Mouse (Mus musculus): ENCODE results near the gene Smpdl3b. TPM values are rescaled to one million over a fixed set of nuclear protein-coding genes. Genes with fewer than 3 reads are reported as not detected.

The Smpdl3b gene
- polyA plus RNA-seq, 1 experiment from 2014 or later: 3.2 TPM

DNA sequence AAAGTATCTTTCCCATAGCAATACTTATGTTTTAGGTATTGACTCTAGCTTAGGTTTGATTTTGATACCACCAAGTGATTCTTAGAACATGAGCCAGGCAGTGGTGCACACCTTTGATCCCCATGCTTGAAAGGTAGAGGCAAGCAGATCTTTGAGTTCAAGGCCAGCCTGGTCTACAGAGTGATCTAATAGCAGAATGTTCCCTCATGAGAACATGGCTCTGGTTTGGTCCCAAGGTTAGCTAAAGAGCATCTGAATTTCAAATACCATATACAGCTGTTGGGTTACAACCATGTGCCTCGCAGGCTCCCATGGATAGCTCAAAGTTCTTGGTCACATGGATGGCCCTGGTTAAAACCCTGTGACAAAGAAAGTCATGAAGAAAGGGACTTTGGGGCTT is 38.8 kb downstream of the Smpdl3b start:
- H3K4me3 ChIP-seq (ENCODE audit: low read depth, low read length): no peak overlapping the region
- H3K4me2 ChIP-seq (ENCODE audit: low read depth, low read length): no peak overlapping the region
- ATAC-seq (replicated peaks; ENCODE audit: insufficient number of reproducible peaks, low FRiP score, low TSS enrichment, low read depth) (no peak), DNase-seq (ENCODE audit: low spot score) (no peak)
- H3K4me1 ChIP-seq (ENCODE audit: control insufficient read depth, insufficient read depth, low read length): no peaks in the 10 kb centered on the region
- H3K27ac ChIP-seq (replicated peaks; ENCODE audit: low read depth, low read length): no peak overlapping the region
- no peaks in the 10 kb centered on the region for H3K27me3 ChIP-seq (ENCODE audit: control insufficient read depth, insufficient read depth, low read length)
- no peaks in the 10 kb centered on the region; the same call in 1 of the 2 replicates for H3K36me3 ChIP-seq (replicated peaks; ENCODE audit: control insufficient read depth, insufficient read depth, low read depth, low read length)
- H3K9ac ChIP-seq (replicated peaks; ENCODE audit: low read length): no peak overlapping the region
- WGBS: 95% methylated on average over 1 of the region's 1 CpGs
- H3K9me3 ChIP-seq (replicated peaks; ENCODE audit: control insufficient read depth, low read length): no peaks in the 10 kb centered on the region

DNA sequence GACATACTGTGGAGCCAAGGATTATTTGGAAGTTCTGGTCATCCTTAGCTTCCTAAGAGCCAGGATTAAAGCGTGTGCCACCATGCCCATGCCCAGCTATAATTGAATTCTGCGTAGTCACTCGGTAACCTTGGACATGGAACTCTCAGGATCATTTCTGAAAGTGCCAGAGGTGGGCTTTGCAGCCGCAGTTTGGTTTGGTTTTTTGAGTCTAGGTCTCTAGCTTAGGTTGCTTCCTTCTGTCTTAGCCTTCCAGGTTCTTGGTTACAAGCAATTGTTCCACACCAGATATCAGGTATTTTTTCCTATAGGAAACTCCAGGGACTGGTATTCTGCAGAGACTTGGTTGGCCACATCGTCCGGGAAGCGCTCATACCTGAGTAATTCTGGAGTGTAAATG is 43.9 kb downstream of the Smpdl3b start:
- H3K4me3 ChIP-seq (ENCODE audit: low read depth, low read length): no peak overlapping the region
- DNase-seq (ENCODE audit: low spot score) (no peak), ATAC-seq (replicated peaks; ENCODE audit: insufficient number of reproducible peaks, low FRiP score, low TSS enrichment, low read depth) (no peak)
- no peak overlapping the region for H3K27ac ChIP-seq (replicated peaks; ENCODE audit: low read depth, low read length)
- 94% methylated on average over 7 of the region's 7 CpGs for WGBS
- peaks cover 6% of the 10 kb centered on the region; the same call in 1 of the 2 replicates for H3K36me3 ChIP-seq (replicated peaks; ENCODE audit: control insufficient read depth, insufficient read depth, low read depth, low read length)
- H3K4me1 ChIP-seq (ENCODE audit: control insufficient read depth, insufficient read depth, low read length): no peaks in the 10 kb centered on the region
- H3K4me2 ChIP-seq (ENCODE audit: low read depth, low read length): no peak overlapping the region
- H3K9me3 ChIP-seq (replicated peaks; ENCODE audit: control insufficient read depth, low read length): no peaks in the 10 kb centered on the region
- no peak overlapping the region for H3K9ac ChIP-seq (replicated peaks; ENCODE audit: low read length)
- H3K27me3 ChIP-seq (ENCODE audit: control insufficient read depth, insufficient read depth, low read length): no peaks in the 10 kb centered on the region

DNA sequence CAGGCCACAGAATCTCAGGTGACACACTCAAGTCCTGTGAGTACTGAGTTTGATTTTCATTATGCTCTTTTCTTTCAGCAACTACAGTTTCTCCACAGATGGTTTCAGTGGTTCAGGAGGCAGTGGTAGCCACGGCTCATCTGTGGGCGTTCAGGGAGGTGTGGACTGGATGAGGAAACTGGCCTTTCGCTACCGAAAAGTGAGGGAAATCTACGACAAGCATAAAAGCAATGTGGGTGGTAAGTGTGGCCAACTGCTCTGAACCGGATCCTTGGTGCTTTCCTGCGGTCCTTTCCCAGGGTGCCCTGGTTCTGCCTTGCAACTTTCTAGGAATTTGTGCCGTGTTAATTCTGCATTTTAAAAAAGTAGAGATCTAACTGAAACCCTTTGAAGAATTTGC is 50.2 kb downstream of the Smpdl3b start:
- no peak overlapping the region for H3K4me3 ChIP-seq (ENCODE audit: low read depth, low read length)
- no peaks in the 10 kb centered on the region for H3K4me1 ChIP-seq (ENCODE audit: control insufficient read depth, insufficient read depth, low read length)
- no peak overlapping the region for H3K9ac ChIP-seq (replicated peaks; ENCODE audit: low read length)
- H3K4me2 ChIP-seq (ENCODE audit: low read depth, low read length): no peak overlapping the region
- H3K9me3 ChIP-seq (replicated peaks; ENCODE audit: control insufficient read depth, low read length): no peaks in the 10 kb centered on the region
- no peak overlapping the region for H3K27ac ChIP-seq (replicated peaks; ENCODE audit: low read depth, low read length)
- 93% methylated on average over 8 of the region's 8 CpGs for WGBS
- DNase-seq (ENCODE audit: low spot score) (no peak), ATAC-seq (replicated peaks; ENCODE audit: insufficient number of reproducible peaks, low FRiP score, low TSS enrichment, low read depth) (no peak)
- no peaks in the 10 kb centered on the region; the same call in none of the 2 replicates for H3K36me3 ChIP-seq (replicated peaks; ENCODE audit: control insufficient read depth, insufficient read depth, low read depth, low read length)
- no peaks in the 10 kb centered on the region for H3K27me3 ChIP-seq (ENCODE audit: control insufficient read depth, insufficient read depth, low read length)

DNA sequence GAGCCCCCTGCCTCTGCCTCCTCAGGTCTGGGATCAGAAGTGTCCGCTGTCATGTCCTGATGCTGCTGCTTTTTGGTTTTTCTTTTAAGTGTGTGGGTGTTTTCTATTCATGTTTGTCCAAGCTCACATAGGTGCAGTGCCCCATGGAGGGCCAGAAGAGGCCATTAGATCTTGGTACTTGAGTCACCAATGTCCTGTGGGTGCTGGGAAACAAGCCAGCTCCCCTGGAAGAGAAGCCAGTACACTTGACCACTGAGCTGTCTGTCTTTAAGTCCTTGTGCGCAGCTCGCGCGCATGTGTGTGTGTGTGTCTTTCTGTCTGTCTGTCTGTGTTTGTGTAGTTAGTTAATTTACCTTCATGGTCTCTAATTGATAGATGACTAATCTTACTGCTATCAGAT is 55.0 kb downstream of the Smpdl3b start:
- peaks cover 6% of the 10 kb centered on the region for H3K36me3 ChIP-seq (replicated peaks; ENCODE audit: control insufficient read depth, insufficient read depth, low read depth, low read length)
- no peaks in the 10 kb centered on the region for H3K9me3 ChIP-seq (replicated peaks; ENCODE audit: control insufficient read depth, low read length)
- H3K9ac ChIP-seq (replicated peaks; ENCODE audit: low read length): no peak overlapping the region
- DNase-seq (ENCODE audit: low spot score): no peak
- WGBS: 96% methylated on average over 5 of the region's 5 CpGs
- H3K4me3 ChIP-seq (ENCODE audit: low read depth, low read length): no peak overlapping the region
- no peak for ATAC-seq (replicated peaks; ENCODE audit: insufficient number of reproducible peaks, low FRiP score, low TSS enrichment, low read depth)
- no peak overlapping the region for H3K4me2 ChIP-seq (ENCODE audit: low read depth, low read length)
- H3K27me3 ChIP-seq (ENCODE audit: control insufficient read depth, insufficient read depth, low read length): no peaks in the 10 kb centered on the region
- no peak overlapping the region for H3K27ac ChIP-seq (replicated peaks; ENCODE audit: low read depth, low read length)
- H3K4me1 ChIP-seq (ENCODE audit: control insufficient read depth, insufficient read depth, low read length): no peaks in the 10 kb centered on the region

DNA sequence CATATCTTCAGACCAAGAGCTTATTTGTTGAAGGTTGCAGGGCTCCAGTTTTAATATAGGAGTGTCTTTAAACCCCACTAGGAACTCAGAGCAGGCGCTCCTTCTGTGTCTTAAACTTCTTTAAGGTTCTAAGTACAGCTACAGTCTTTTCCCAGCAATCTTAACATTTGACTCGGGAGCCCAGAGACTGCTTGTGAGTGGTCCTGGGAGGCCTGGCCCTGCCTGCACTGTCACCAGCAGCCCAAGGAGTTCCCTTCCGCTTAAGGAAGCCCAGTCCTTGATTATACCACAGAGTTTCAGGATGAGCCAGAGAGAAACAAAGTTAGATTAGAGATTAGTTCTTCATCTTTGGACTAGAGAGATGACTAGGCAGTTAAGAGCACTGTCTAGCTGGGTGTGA is 63.7 kb downstream of the Smpdl3b start:
- Histone ChIP-seq H3K4me1 (ENCODE audit: control insufficient read depth, insufficient read depth, low read length) (no peaks in the 10 kb centered on the region), H3K4me3 (ENCODE audit: low read depth, low read length) (no peak overlapping the region), H3K9ac (replicated peaks; ENCODE audit: low read length) (no peak overlapping the region), H3K27ac (replicated peaks; ENCODE audit: low read depth, low read length) (no peak overlapping the region), H3K36me3 (replicated peaks; ENCODE audit: control insufficient read depth, insufficient read depth, low read depth, low read length) (no peaks in the 10 kb centered on the region; the same call in 1 of the 2 replicates), H3K4me2 (ENCODE audit: low read depth, low read length) (no peak overlapping the region), H3K9me3 (replicated peaks; ENCODE audit: control insufficient read depth, low read length) (no peaks in the 10 kb centered on the region), H3K27me3 (ENCODE audit: control insufficient read depth, insufficient read depth, low read length) (no peaks in the 10 kb centered on the region)
- no peak for DNase-seq (ENCODE audit: low spot score)
- no peak for ATAC-seq (replicated peaks; ENCODE audit: insufficient number of reproducible peaks, low FRiP score, low TSS enrichment, low read depth)
- 88% methylated on average over 3 of the region's 3 CpGs for WGBS

DNA sequence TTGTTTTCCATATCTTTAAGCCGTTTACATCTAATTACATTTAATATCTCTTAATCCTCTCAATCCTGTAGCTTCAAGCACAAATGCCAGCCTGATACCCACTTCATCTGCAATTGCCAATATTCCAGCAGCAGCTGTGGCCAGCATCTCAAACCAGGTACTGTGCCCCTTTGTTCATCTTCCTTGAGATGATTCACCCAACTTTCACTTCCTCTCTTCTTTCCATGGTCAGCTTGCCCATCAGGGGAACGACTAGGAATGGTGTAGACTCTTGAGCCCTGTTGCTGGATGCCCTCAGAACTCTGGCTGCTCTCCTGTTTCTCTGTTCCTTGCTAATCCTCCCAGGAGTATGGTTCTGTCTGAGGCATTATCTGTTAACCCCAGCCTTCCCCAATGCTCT is 67.4 kb downstream of the Smpdl3b start:
- Histone ChIP-seq H3K9ac (replicated peaks; ENCODE audit: low read length) (no peak overlapping the region), H3K4me3 (ENCODE audit: low read depth, low read length) (no peak overlapping the region), H3K4me1 (ENCODE audit: control insufficient read depth, insufficient read depth, low read length) (no peaks in the 10 kb centered on the region), H3K9me3 (replicated peaks; ENCODE audit: control insufficient read depth, low read length) (no peaks in the 10 kb centered on the region), H3K27me3 (ENCODE audit: control insufficient read depth, insufficient read depth, low read length) (no peaks in the 10 kb centered on the region), H3K4me2 (ENCODE audit: low read depth, low read length) (no peak overlapping the region), H3K36me3 (replicated peaks; ENCODE audit: control insufficient read depth, insufficient read depth, low read depth, low read length) (no peaks in the 10 kb centered on the region; the same call in 1 of the 2 replicates), H3K27ac (replicated peaks; ENCODE audit: low read depth, low read length) (no peak overlapping the region)
- DNase-seq (ENCODE audit: low spot score) (no peak), ATAC-seq (replicated peaks; ENCODE audit: insufficient number of reproducible peaks, low FRiP score, low TSS enrichment, low read depth) (no peak)
- 83% methylated on average over 2 of the region's 2 CpGs for WGBS

Other genes starting within 250 kb of the Smpdl3b start
- gene Sesn2, start 246.8 kb downstream of the Smpdl3b start, polyA plus RNA-seq (2014; fragmentation: Nextera tagmentation; extraction: Ambion mirVana): 5.8 and 6.0 TPM in 2 replicates
- gene Atpif1, start 223.6 kb downstream of the Smpdl3b start, polyA plus RNA-seq (2014; fragmentation: Nextera tagmentation; extraction: Ambion mirVana): 1,114 and 1,125 TPM in 2 replicates
- gene Dnajc8, start 221.7 kb downstream of the Smpdl3b start, polyA plus RNA-seq (2014; fragmentation: Nextera tagmentation; extraction: Ambion mirVana): 249 and 255 TPM in 2 replicates
- gene Ptafr, start 193.2 kb downstream of the Smpdl3b start, polyA plus RNA-seq (2014; fragmentation: Nextera tagmentation; extraction: Ambion mirVana): 0.25 and 0.34 TPM in 2 replicates
- 37.1 and 41.0 TPM in 2 replicates for gene Eya3, start 118.3 kb downstream of the Smpdl3b start, polyA plus RNA-seq (2014; fragmentation: Nextera tagmentation; extraction: Ambion mirVana)
- gene Xkr8, start 24.7 kb downstream of the Smpdl3b start, polyA plus RNA-seq (2014; fragmentation: Nextera tagmentation; extraction: Ambion mirVana): 6.1 and 7.2 TPM in 2 replicates
- gene Rpa2, start 11.1 kb upstream of the Smpdl3b start, polyA plus RNA-seq (2014; fragmentation: Nextera tagmentation; extraction: Ambion mirVana): 164 and 176 TPM in 2 replicates
- gene Themis2, start 39.1 kb upstream of the Smpdl3b start, polyA plus RNA-seq (2014; fragmentation: Nextera tagmentation; extraction: Ambion mirVana): 0.63 and 1.0 TPM in 2 replicates
- gene Ppp1r8, start 85.9 kb upstream of the Smpdl3b start, polyA plus RNA-seq (2014; fragmentation: Nextera tagmentation; extraction: Ambion mirVana): 117 and 124 TPM in 2 replicates
- 82.1 and 84.8 TPM in 2 replicates for gene Stx12, start 127.3 kb upstream of the Smpdl3b start, polyA plus RNA-seq (2014; fragmentation: Nextera tagmentation; extraction: Ambion mirVana)
- 26.3 and 36.6 TPM in 2 replicates for gene Fam76a, start 165.3 kb upstream of the Smpdl3b start, polyA plus RNA-seq (2014; fragmentation: Nextera tagmentation; extraction: Ambion mirVana)
- 0.08 and 0.20 TPM in 2 replicates for gene Fgr, start 216.8 kb upstream of the Smpdl3b start, polyA plus RNA-seq (2014; fragmentation: Nextera tagmentation; extraction: Ambion mirVana)

Measured in embryonic facial prominence, embryonic 11.5 days (tissue).